Mouse (Mus musculus) megakaryocyte, embryonic 14.5 days (primary cell): ENCODE measurements around the gene a.

Source experiments
- FLI1 ChIP-seq: IDR thresholded peaks from 2 replicates; pipeline ENCODE4 v1.6.1; 2012; ENCODE audit warnings: low read length, inconsistent platforms, mixed read lengths
- GATA1 ChIP-seq: IDR thresholded peaks from 3 replicates; pipeline ENCODE4 v1.6.1; 2012; ENCODE audit warnings: mixed read lengths, low read length, inconsistent platforms, borderline replicate concordance

GRCm38 (mm10) chr2:154751924-154752323 lies 39.3 kb upstream of the a start:
- TF ChIP-seq GATA1 (no peak), FLI1 (no peak)
